Comparison of ENCODE assay signal across 18 mouse cellular contexts in genomic region chr2:158951061-158951460, GRCm38 (mm10).
DNase-seq lines count a peak whose midpoint lies in the region; ATAC-seq and TF ChIP-seq lines count a peak whose summit lies in the region.
"Had no signal": no experiment of that assay in that cellular context is flagged by ENCODE, and none has a peak within 500 bp of the region (broad histone marks: within the 10 kb centered on the region; RNA-seq: fewer than 3 reads in every experiment).

No protein-coding gene starts in this region.

- H3K4me3 ChIP-seq in kidney, embryonic 16.5 days (ENCODE audit: low read length) = no peak overlapping the region
- H3K4me3 ChIP-seq in CH12.LX (replicated peaks in 1 of 3; ENCODE audit: low read depth in 2 of 3, low read length in 2 of 3, poor library complexity in 1 of 3) = no peak overlapping the region
- H3K4me3 ChIP-seq: embryonic facial prominence, embryonic 12.5 days; forebrain, embryonic 10.5 days; hindbrain, embryonic 15.5 days; lung, embryonic 15.5 days; neural tube, embryonic 13.5 days had no signal

- WGBS in kidney, embryonic 16.5 days = 32% methylated on average over 3 of the region's 3 CpGs

- H3K27me3 ChIP-seq in kidney, embryonic 16.5 days (ENCODE audit: insufficient read depth, low read length) = no peaks in the 10 kb centered on the region
- no peaks in the 10 kb centered on the region for H3K27me3 ChIP-seq in CH12.LX (replicated peaks)
- H3K27me3 ChIP-seq: embryonic facial prominence, embryonic 12.5 days; hindbrain, embryonic 15.5 days; lung, embryonic 15.5 days had no signal

- in situ Hi-C loops in CH12.LX (cut with MboI; ENCODE audit: low pct_ligation_motif_present, low pct_unique_long_range_greater_than_20kb, low sequenced_read_pairs) = no loop called here

- TF ChIP-seq RAD21 in CH12.LX (IDR thresholded peaks at IDR 0.05; ENCODE audit: low read depth, low read length) = no peak

- no peak overlapping the region for H3K4me2 ChIP-seq in kidney, embryonic 16.5 days (replicated peaks; ENCODE audit: low read depth, low read length)
- H3K4me2 ChIP-seq in CH12.LX (ENCODE audit: insufficient read depth, low read depth, poor library complexity, severe bottlenecking) = no peak overlapping the region
- H3K4me2 ChIP-seq: embryonic facial prominence, embryonic 12.5 days; hindbrain, embryonic 15.5 days; lung, embryonic 15.5 days; neural tube, embryonic 13.5 days had no signal

- peak; percentile 15 for DNase-seq in kidney, postnatal 10 days
- DNase-seq in CH12.LX (ENCODE audit: extremely low read depth) (peak; percentile 6), R1 (ENCODE audit: low read depth, low spot score) (peak; percentile 14)
- DNase-seq in forelimb bud, embryonic 11.5 days (ENCODE audit: low read depth, low spot score) = peak; percentile 43
- no peak for DNase-seq in layer of hippocampus, adult 18-20 months (ENCODE audit: low spot score in 2 of 2)
- no peak for DNase-seq in cerebellum, adult 9-10 months
- no peak for DNase-seq in left cerebral cortex, postnatal 36 days (ENCODE audit: low spot score in 2 of 2)
- DNase-seq: adrenal gland, adult 2 months; cerebellum, adult 8-10 months; heart, adult 18-20 months; kidney, adult 9 months; thymus, postnatal 25 days had no signal

- no peak overlapping the region for H3K9ac ChIP-seq in kidney, embryonic 16.5 days (replicated peaks; ENCODE audit: low read length)
- no peak overlapping the region for H3K9ac ChIP-seq in CH12.LX (ENCODE audit: insufficient read depth, low read depth)
- H3K9ac ChIP-seq: embryonic facial prominence, embryonic 12.5 days; hindbrain, embryonic 15.5 days; lung, embryonic 15.5 days; neural tube, embryonic 13.5 days had no signal

- intact Hi-C loops in left cerebral cortex, postnatal 36 days (cut with DNase I) = no loop called here

- no peaks in the 10 kb centered on the region for H3K9me3 ChIP-seq in kidney, embryonic 16.5 days (ENCODE audit: low read length)
- no peaks in the 10 kb centered on the region for H3K9me3 ChIP-seq in CH12.LX (replicated peaks; ENCODE audit: low read length)
- H3K9me3 ChIP-seq: embryonic facial prominence, embryonic 12.5 days; forebrain, embryonic 10.5 days; hindbrain, embryonic 15.5 days; lung, embryonic 15.5 days; neural tube, embryonic 13.5 days had no signal

- no peaks in the 10 kb centered on the region for H3K4me1 ChIP-seq in kidney, embryonic 16.5 days (ENCODE audit: insufficient read depth, low read length)
- H3K4me1 ChIP-seq in CH12.LX (ENCODE audit: control insufficient read depth in 1 of 2, insufficient read depth in 2 of 2) = peaks cover 0 to 10% of the 10 kb centered on the region in 2 experiments; a peak in 3 of 4 replicates
- H3K4me1 ChIP-seq: embryonic facial prominence, embryonic 12.5 days; hindbrain, embryonic 15.5 days; lung, embryonic 15.5 days had no signal

- no peak for ATAC-seq in kidney, embryonic 16.5 days (ENCODE audit: low FRiP score, low TSS enrichment)

- TF ChIP-seq POLR2A in CH12.LX (IDR thresholded peaks at IDR 0.05; ENCODE audit: low read depth, low read length) = no peak

- dilution Hi-C loops in CH12.LX (cut with MboI; ENCODE audit: extremely low pct_ligation_motif_present, extremely low pct_unique_long_range_greater_than_20kb, low sequenced_read_pairs) = no loop called here

- H3K36me3 ChIP-seq in kidney, embryonic 16.5 days (ENCODE audit: insufficient read depth, low read length) = no peaks in the 10 kb centered on the region
- no peaks in the 10 kb centered on the region for H3K36me3 ChIP-seq in CH12.LX (replicated peaks in 1 of 2; ENCODE audit: control insufficient read depth in 1 of 2, insufficient read depth in 1 of 2, low read length in 1 of 2)
- H3K36me3 ChIP-seq: embryonic facial prominence, embryonic 12.5 days; forebrain, embryonic 10.5 days; hindbrain, embryonic 15.5 days; lung, embryonic 15.5 days; neural tube, embryonic 13.5 days had no signal

- H3K27ac ChIP-seq in kidney, embryonic 16.5 days (ENCODE audit: low read length) = no peak overlapping the region
- H3K27ac ChIP-seq in CH12.LX (ENCODE audit: insufficient read depth, low read depth) = no peak overlapping the region
- H3K27ac ChIP-seq: embryonic facial prominence, embryonic 12.5 days; forebrain, embryonic 10.5 days; hindbrain, embryonic 15.5 days; lung, embryonic 15.5 days; neural tube, embryonic 13.5 days had no signal

- no peaks in the 10 kb centered on the region for H3K79me2 ChIP-seq in CH12.LX (replicated peaks; ENCODE audit: control insufficient read depth, extremely low read depth, insufficient read depth, poor library complexity, severe bottlenecking)

- no peak for TF ChIP-seq CTCF in CH12.LX (conservative IDR thresholded peaks at IDR 0.05 in 1 of 2, IDR thresholded peaks at IDR 0.05 in 1 of 2; ENCODE audit: low read depth in 2 of 2, low read length in 2 of 2)

- TF ChIP-seq EP300 in CH12.LX (IDR thresholded peaks at IDR 0.05; ENCODE audit: low read length) = no peak

TF ChIP-seq in CH12.LX, 34 proteins besides CTCF, POLR2A, EP300 and RAD21:
- no peak for TF ChIP-seq MYC (IDR thresholded peaks at IDR 0.05; ENCODE audit: low read depth, low read length)

Comparison
In these comparisons a context has a peak if more than half of its experiments do, and no peak if none do; other contexts are left out.
1. DNase-seq: peak in kidney, postnatal 10 days (single experiment), CH12.LX (single experiment), R1 (single experiment) and forelimb bud, embryonic 11.5 days (single experiment); none in layer of hippocampus, adult 18-20 months (0 of 2), cerebellum, adult 9-10 months (single experiment) and left cerebral cortex, postnatal 36 days (0 of 2).